Mouse (Mus musculus): ENCODE results near the gene Lrrc8d.

GRCm38 (mm10) chr5:105813974-105814373 lies 114.2 kb downstream of the Lrrc8d start:
- TF ChIP-seq POLR2A (IDR thresholded peaks at IDR 0.05; ENCODE audit: low read depth, low read length) (no peak), CTCF (conservative IDR thresholded peaks at IDR 0.05; ENCODE audit: insufficient read depth, insufficient read length, low read depth, low read length) (no peak)
